Mouse (Mus musculus): ENCODE results near the gene Gabpa. TPM values are rescaled to one million over a fixed set of nuclear protein-coding genes. Genes with fewer than 3 reads are reported as not detected.

Gene Gabpa
- polyA plus RNA-seq, 1 experiment = 10.3 TPM

- H3K4me3 ChIP-seq = peak overlapping the region; percentile 90
- H3K27me3 ChIP-seq (ENCODE audit: control insufficient read depth, insufficient read depth, insufficient read length) = no peaks in the 10 kb centered on the region
- H3K79me2 ChIP-seq (ENCODE audit: control insufficient read depth, insufficient read depth) = peaks cover 60% of the 10 kb centered on the region
- peaks cover 13% of the 10 kb centered on the region for H3K36me3 ChIP-seq (ENCODE audit: control insufficient read depth, insufficient read depth)
- peak overlapping the region; percentile 69 for H3K4me2 ChIP-seq (ENCODE audit: low read depth)
- H3ac ChIP-seq (ENCODE audit: control insufficient read depth, insufficient read length) = peak overlapping the region; percentile 95
- TF ChIP-seq POLR2A (IDR thresholded peaks at IDR 0.05; ENCODE audit: insufficient read length, low read depth) (no peak), TCF3 (IDR thresholded peaks at IDR 0.05; ENCODE audit: insufficient read length, low read depth) (no peak), MYOG (IDR thresholded peaks at IDR 0.05; ENCODE audit: control insufficient read depth in 1 of 3, insufficient read depth in 1 of 3, insufficient read length in 2 of 3, low read depth in 2 of 3) (no peak), E2F4 (IDR thresholded peaks at IDR 0.05; ENCODE audit: insufficient read depth) (no peak), CEBPB (IDR thresholded peaks at IDR 0.05; ENCODE audit: insufficient read depth, poor library complexity, severe bottlenecking) (no peak), MAX (IDR thresholded peaks at IDR 0.05; ENCODE audit: low read depth) (no peak), MYOD1 (IDR thresholded peaks at IDR 0.05; ENCODE audit: control insufficient read depth in 1 of 3, insufficient read length in 2 of 3, low read depth in 2 of 3) (no peak)
Observed at GRCm38 (mm10) chr16:84834344-84834743, 381 bp upstream of the Gabpa start.

- no peak for TF ChIP-seq REST (IDR thresholded peaks at IDR 0.05; ENCODE audit: insufficient read depth, insufficient read length)
- no peak for TF ChIP-seq CEBPB (IDR thresholded peaks at IDR 0.05; ENCODE audit: insufficient read depth, poor library complexity, severe bottlenecking)
- TF ChIP-seq POLR2AphosphoS2 (IDR thresholded peaks at IDR 0.05; ENCODE audit: insufficient read length, low read depth) = peak; percentile 67
- TF ChIP-seq MAX (IDR thresholded peaks at IDR 0.05; ENCODE audit: low read depth) = no peak
- no peak for TF ChIP-seq MYOG (IDR thresholded peaks at IDR 0.05; ENCODE audit: control insufficient read depth in 1 of 3, insufficient read depth in 1 of 3, insufficient read length in 2 of 3, low read depth in 2 of 3)
- no peak for TF ChIP-seq TCF12 (IDR thresholded peaks at IDR 0.05; ENCODE audit: insufficient read depth, poor library complexity, severe bottlenecking)
- no peak for TF ChIP-seq E2F4 (IDR thresholded peaks at IDR 0.05; ENCODE audit: insufficient read depth)
- TF ChIP-seq USF1 (IDR thresholded peaks at IDR 0.05; ENCODE audit: low read depth) = no peak
- no peak for TF ChIP-seq TCF3 (IDR thresholded peaks at IDR 0.05; ENCODE audit: insufficient read length, low read depth)
- TF ChIP-seq POLR2A (IDR thresholded peaks at IDR 0.05; ENCODE audit: insufficient read length, low read depth) = peak; percentile 63
- Histone ChIP-seq H3K27me3 (ENCODE audit: control insufficient read depth, insufficient read depth, insufficient read length) (no peaks in the 10 kb centered on the region), H3K4me3 (peak within 1 kb of the TSS; percentile 90)
Observed at GRCm38 (mm10) chr16:84835441-84835822, 707 bp downstream of the Gabpa start, which contains the start of gene Atp5j. TSS of gene Atp5j (minus strand) at chr16:84835625.

GRCm38 (mm10) chr16:84835823-84836743 lies 1.4 kb downstream of the Gabpa start:
- peaks cover 7% of the 10 kb centered on the region for H3K36me3 ChIP-seq (ENCODE audit: control insufficient read depth, insufficient read depth)
- peak overlapping the region; percentile 77 for H3K4me2 ChIP-seq (ENCODE audit: low read depth)
- peaks cover 53% of the 10 kb centered on the region for H3K79me2 ChIP-seq (ENCODE audit: control insufficient read depth, insufficient read depth)
- peak; percentile 66 for TF ChIP-seq POLR2AphosphoS2 (IDR thresholded peaks at IDR 0.05; ENCODE audit: insufficient read length, low read depth)
- no peak for TF ChIP-seq TCF3 (IDR thresholded peaks at IDR 0.05; ENCODE audit: insufficient read length, low read depth)
- TF ChIP-seq REST (IDR thresholded peaks at IDR 0.05; ENCODE audit: insufficient read depth, insufficient read length) = no peak
- no peak for TF ChIP-seq TCF12 (IDR thresholded peaks at IDR 0.05; ENCODE audit: insufficient read depth, poor library complexity, severe bottlenecking)
- no peak for TF ChIP-seq SRF (IDR thresholded peaks at IDR 0.05; ENCODE audit: control insufficient read depth, insufficient read length, low read depth)
- TF ChIP-seq MYOD1 (IDR thresholded peaks at IDR 0.05; ENCODE audit: control insufficient read depth in 1 of 3, insufficient read length in 2 of 3, low read depth in 2 of 3) = no peak
- no peak for TF ChIP-seq MAX (IDR thresholded peaks at IDR 0.05; ENCODE audit: low read depth)
- TF ChIP-seq MYOG (IDR thresholded peaks at IDR 0.05; ENCODE audit: control insufficient read depth in 1 of 3, insufficient read depth in 1 of 3, insufficient read length in 2 of 3, low read depth in 2 of 3) = no peak
- peak; percentile 37 for TF ChIP-seq POLR2A (IDR thresholded peaks at IDR 0.05; ENCODE audit: insufficient read length, low read depth)
- no peak for TF ChIP-seq CEBPB (IDR thresholded peaks at IDR 0.05; ENCODE audit: insufficient read depth, poor library complexity, severe bottlenecking)
- H3ac ChIP-seq (ENCODE audit: control insufficient read depth, insufficient read length) = peak overlapping the region; percentile 95
- no peaks in the 10 kb centered on the region for H3K27me3 ChIP-seq (ENCODE audit: control insufficient read depth, insufficient read depth, insufficient read length)
- peak overlapping the region; percentile 90 for H3K4me3 ChIP-seq

More at GRCm38 (mm10) chr16:84835441-84835822, 707 bp downstream of the Gabpa start, which contains the start of gene Atp5j:
- H3K79me2 ChIP-seq (ENCODE audit: control insufficient read depth, insufficient read depth) = peaks cover 57% of the 10 kb centered on the region
- peak within 1 kb of the TSS; percentile 77 for H3K4me2 ChIP-seq (ENCODE audit: low read depth)
- peak within 1 kb of the TSS; percentile 95 for H3ac ChIP-seq (ENCODE audit: control insufficient read depth, insufficient read length)
- H3K36me3 ChIP-seq (ENCODE audit: control insufficient read depth, insufficient read depth) = peaks cover 8% of the 10 kb centered on the region

- no peak overlapping the region for H3K4me2 ChIP-seq (ENCODE audit: low read depth)
- H3ac ChIP-seq (ENCODE audit: control insufficient read depth, insufficient read length) = no peak overlapping the region
- H3K27me3 ChIP-seq (ENCODE audit: control insufficient read depth, insufficient read depth, insufficient read length) = no peaks in the 10 kb centered on the region
- TF ChIP-seq E2F4 (IDR thresholded peaks at IDR 0.05; ENCODE audit: insufficient read depth) (no peak), POLR2A (IDR thresholded peaks at IDR 0.05; ENCODE audit: insufficient read length, low read depth) (no peak), MYOG (IDR thresholded peaks at IDR 0.05; ENCODE audit: control insufficient read depth in 1 of 3, insufficient read depth in 1 of 3, insufficient read length in 2 of 3, low read depth in 2 of 3) (no peak), USF1 (IDR thresholded peaks at IDR 0.05; ENCODE audit: low read depth) (no peak), SRF (IDR thresholded peaks at IDR 0.05; ENCODE audit: control insufficient read depth, insufficient read length, low read depth) (no peak), MAX (IDR thresholded peaks at IDR 0.05; ENCODE audit: low read depth) (no peak)
- no peak overlapping the region for H3K4me3 ChIP-seq
- H3K36me3 ChIP-seq (ENCODE audit: control insufficient read depth, insufficient read depth) = peaks cover 24% of the 10 kb centered on the region
- H3K79me2 ChIP-seq (ENCODE audit: control insufficient read depth, insufficient read depth) = peaks cover 33% of the 10 kb centered on the region
Observed at GRCm38 (mm10) chr16:84838576-84838975, 3.9 kb downstream of the Gabpa start.

All from myocyte (in vitro differentiated cells).